ENCODE assay signal across 11 mouse cellular contexts in the genomic region with DNA sequence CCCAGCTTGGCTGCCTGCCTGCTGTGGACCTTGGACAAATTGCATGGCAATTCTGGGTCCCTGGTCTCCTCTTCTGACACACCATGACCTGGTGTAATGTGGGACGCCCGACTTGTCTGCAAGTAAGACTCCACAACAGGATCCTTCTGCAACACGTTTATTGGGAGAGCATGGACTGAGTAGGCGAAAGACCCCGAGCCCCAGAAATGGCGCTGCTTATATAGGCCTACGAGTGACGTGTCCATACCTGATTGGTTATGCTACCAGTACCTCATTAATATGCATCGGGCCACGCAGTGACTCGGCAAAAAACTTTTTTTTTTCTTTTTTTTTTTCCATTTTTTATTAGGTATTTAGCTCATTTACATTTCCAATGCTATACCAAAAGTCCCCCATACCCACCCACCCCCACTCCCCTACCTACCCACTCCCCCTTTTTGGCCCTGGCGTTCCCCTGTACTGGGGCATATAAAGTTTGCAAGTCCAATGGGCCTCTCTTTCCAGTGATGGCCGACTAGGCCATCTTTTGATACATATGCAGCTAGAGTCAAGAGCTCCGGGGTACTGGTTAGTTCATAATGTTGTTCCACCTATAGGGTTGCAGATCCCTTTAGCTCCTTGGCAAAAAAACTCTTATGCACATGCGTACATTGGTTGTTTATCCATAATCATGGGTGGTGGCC. TPM values are rescaled to one million over a fixed set of nuclear protein-coding genes. Genes with fewer than 3 reads are reported as not detected.
A peak's percentile ranks its signal among the peaks of the same experiment; 100 is the strongest.
DNase-seq lines count a peak whose midpoint lies in the region; ATAC-seq lines count a peak whose summit lies in the region.
"Not testable (repeated sequence)": the region's sequence is repeated elsewhere in the genome, so short reads cannot be mapped to it uniquely, and the experiment has no call there.
"Had no signal": no experiment of that assay in that cellular context is flagged by ENCODE, and none has a peak within 500 bp of the region (broad histone marks: within the 10 kb centered on the region; RNA-seq: fewer than 3 reads in every experiment).

No protein-coding gene starts in this region.

- not testable (repeated sequence) for H3K36me3 ChIP-seq in embryonic facial prominence, embryonic 11.5 days (replicated peaks; ENCODE audit: control insufficient read depth, insufficient read depth, low read depth, low read length); forebrain, embryonic 14.5 days (ENCODE audit: control insufficient read depth, insufficient read depth, low read length); hindbrain, embryonic 12.5 days; intestine, embryonic 16.5 days (ENCODE audit: control insufficient read depth, insufficient read depth, low read length); limb, embryonic 12.5 days; lung, embryonic 15.5 days; midbrain, embryonic 16.5 days (ENCODE audit: control insufficient read depth, insufficient read depth, low read length); stomach, embryonic 16.5 days (ENCODE audit: control insufficient read depth, insufficient read depth, low read length)

- H3K4me1 ChIP-seq in embryonic facial prominence, embryonic 11.5 days (ENCODE audit: control insufficient read depth, insufficient read depth, low read length); forebrain, embryonic 14.5 days (ENCODE audit: control insufficient read depth, insufficient read depth, low read length); hindbrain, embryonic 12.5 days; intestine, embryonic 16.5 days (ENCODE audit: control insufficient read depth, insufficient read depth, low read length); limb, embryonic 12.5 days (replicated peaks); lung, embryonic 15.5 days; midbrain, embryonic 16.5 days (ENCODE audit: control insufficient read depth, insufficient read depth, low read length); stomach, embryonic 16.5 days (ENCODE audit: control insufficient read depth, insufficient read depth, low read length): not testable (repeated sequence)

- H3K9ac ChIP-seq in embryonic facial prominence, embryonic 11.5 days (replicated peaks; ENCODE audit: low read length); forebrain, embryonic 14.5 days (ENCODE audit: low read length); hindbrain, embryonic 12.5 days; intestine, embryonic 16.5 days (ENCODE audit: low read depth, low read length); limb, embryonic 12.5 days (replicated peaks); lung, embryonic 15.5 days; midbrain, embryonic 16.5 days (ENCODE audit: low read depth, low read length); stomach, embryonic 16.5 days (ENCODE audit: low read length): not testable (repeated sequence)

- H3K4me3 ChIP-seq in embryonic facial prominence, embryonic 11.5 days (ENCODE audit: low read depth, low read length); forebrain, embryonic 14.5 days (ENCODE audit: low read depth, low read length); hindbrain, embryonic 12.5 days; intestine, embryonic 16.5 days (ENCODE audit: low read length); limb, embryonic 12.5 days (replicated peaks); lung, embryonic 15.5 days; midbrain, embryonic 16.5 days (ENCODE audit: low read depth, low read length); stomach, embryonic 16.5 days (replicated peaks; ENCODE audit: low read length): not testable (repeated sequence)

- not testable (repeated sequence) for DNase-seq in embryonic facial prominence, embryonic 11.5 days (ENCODE audit: low spot score); forebrain, embryonic 14.5 days (ENCODE audit: low spot score)

- peak; percentile 65 for ATAC-seq in embryonic facial prominence, embryonic 11.5 days (replicated peaks; ENCODE audit: insufficient number of reproducible peaks, low FRiP score, low TSS enrichment, low read depth)
- ATAC-seq in forebrain, embryonic 14.5 days: peak; percentile 57; the same call in 1 of the 2 replicates
- ATAC-seq in hindbrain, embryonic 12.5 days (ENCODE audit: low FRiP score): peak; percentile 85
- peak; percentile 42; the same call in 1 of the 2 replicates for ATAC-seq in intestine, embryonic 16.5 days
- peak; percentile 75 for ATAC-seq in limb, embryonic 12.5 days (ENCODE audit: insufficient number of reproducible peaks, insufficient read depth, low FRiP score, low TSS enrichment, low read depth)
- peak; percentile 39; the same call in 1 of the 2 replicates for ATAC-seq in lung, embryonic 15.5 days (ENCODE audit: borderline replicate concordance, extremely low read depth, low FRiP score, low TSS enrichment)
- peak; percentile 57 for ATAC-seq in midbrain, embryonic 16.5 days
- peak; percentile 54; the same call in 1 of the 2 replicates for ATAC-seq in stomach, embryonic 16.5 days (ENCODE audit: insufficient read depth, low FRiP score)

- 82% methylated on average over 13 of the region's 15 CpGs for WGBS in embryonic facial prominence, embryonic 11.5 days
- WGBS in forebrain, embryonic 14.5 days: 85% methylated on average over 13 of the region's 15 CpGs
- 84% methylated on average over 13 of the region's 15 CpGs for WGBS in hindbrain, embryonic 12.5 days
- WGBS in intestine, embryonic 16.5 days: 82% methylated on average over 13 of the region's 15 CpGs
- 85% methylated on average over 13 of the region's 15 CpGs for WGBS in limb, embryonic 12.5 days
- 81% methylated on average over 13 of the region's 15 CpGs for WGBS in lung, embryonic 15.5 days
- WGBS in midbrain, embryonic 16.5 days: 82% methylated on average over 13 of the region's 15 CpGs
- WGBS in stomach, embryonic 16.5 days: 84% methylated on average over 13 of the region's 15 CpGs

- H3K4me2 ChIP-seq in embryonic facial prominence, embryonic 11.5 days (ENCODE audit: low read depth, low read length); forebrain, embryonic 14.5 days (ENCODE audit: low read length); hindbrain, embryonic 12.5 days (replicated peaks); intestine, embryonic 16.5 days (ENCODE audit: low read depth, low read length); limb, embryonic 12.5 days; lung, embryonic 15.5 days; midbrain, embryonic 16.5 days (ENCODE audit: low read length); stomach, embryonic 16.5 days (ENCODE audit: low read depth, low read length): not testable (repeated sequence)

- not testable (repeated sequence) for H3K27me3 ChIP-seq in embryonic facial prominence, embryonic 11.5 days (ENCODE audit: control insufficient read depth, insufficient read depth, low read length); forebrain, embryonic 14.5 days (replicated peaks; ENCODE audit: control insufficient read depth, insufficient read depth, low read length); hindbrain, embryonic 12.5 days; intestine, embryonic 16.5 days (replicated peaks; ENCODE audit: control insufficient read depth, insufficient read depth, low read length); limb, embryonic 12.5 days; lung, embryonic 15.5 days; midbrain, embryonic 16.5 days (ENCODE audit: control insufficient read depth, insufficient read depth, low read depth, low read length); stomach, embryonic 16.5 days (ENCODE audit: control insufficient read depth, insufficient read depth, low read length)

- not testable (repeated sequence) for H3K27ac ChIP-seq in embryonic facial prominence, embryonic 11.5 days (replicated peaks; ENCODE audit: low read depth, low read length); forebrain, embryonic 14.5 days (ENCODE audit: low read depth, low read length); hindbrain, embryonic 12.5 days; intestine, embryonic 16.5 days (ENCODE audit: low read length); limb, embryonic 12.5 days; lung, embryonic 15.5 days; midbrain, embryonic 16.5 days (ENCODE audit: low read length); stomach, embryonic 16.5 days (ENCODE audit: low read length)

- not testable (repeated sequence) for H3K9me3 ChIP-seq in embryonic facial prominence, embryonic 11.5 days (replicated peaks; ENCODE audit: control insufficient read depth, low read length); forebrain, embryonic 14.5 days (replicated peaks; ENCODE audit: control insufficient read depth, low read length); intestine, embryonic 16.5 days (ENCODE audit: control insufficient read depth, low read length); limb, embryonic 12.5 days; lung, embryonic 15.5 days; midbrain, embryonic 16.5 days (replicated peaks; ENCODE audit: control insufficient read depth, low read length, poor library complexity, severe bottlenecking); stomach, embryonic 16.5 days (replicated peaks; ENCODE audit: control insufficient read depth, low read length)
- H3K9me3 ChIP-seq in hindbrain, embryonic 12.5 days (replicated peaks): peaks cover 14% of the 10 kb centered on the region; the same call in 1 of the 2 replicates

RNA-seq across cellular contexts. Expression of a gene that starts 21.5 kb away (rescaled TPM):
- not detected in 2 replicates for polyA plus RNA-seq in embryonic facial prominence, embryonic 11.5 days (2014; fragmentation: Nextera tagmentation; extraction: Ambion mirVana)
- not detected in 2 replicates for polyA plus RNA-seq in forebrain, embryonic 14.5 days (2014; fragmentation: Nextera tagmentation; extraction: Ambion mirVana)
- 0.09 TPM in 1 of 2 replicates, not detected in the other for polyA plus RNA-seq in hindbrain, embryonic 12.5 days (2016; fragmentation: Nextera tagmentation; extraction: Ambion mirVana)
- polyA plus RNA-seq in intestine, embryonic 16.5 days (2015; fragmentation: Nextera tagmentation; extraction: Ambion mirVana): 0.11 TPM in 2 replicates
- not detected in 2 replicates for polyA plus RNA-seq in limb, embryonic 12.5 days (2016; fragmentation: Nextera tagmentation; extraction: Ambion mirVana)
- not detected in 2 replicates for polyA plus RNA-seq in lung, embryonic 15.5 days (2015; fragmentation: Nextera tagmentation; extraction: Ambion mirVana)
- polyA plus RNA-seq in midbrain, embryonic 16.5 days (2015; fragmentation: Nextera tagmentation; extraction: Ambion mirVana): 0.25 TPM in 1 of 2 replicates, not detected in the other
- polyA plus RNA-seq in stomach, embryonic 16.5 days (2015; fragmentation: Nextera tagmentation; extraction: Ambion mirVana): not detected in 2 replicates
- polyA plus RNA-seq: erythroblast, embryonic 14.5 days; limb, embryonic 10.5 days; lung, adult 2 months had no signal
